Mouse (Mus musculus): ENCODE measurements around the gene Gm10376.
"Not testable (repeated sequence)": the region's sequence is repeated elsewhere in the genome, so short reads cannot be mapped to it uniquely, and the experiment has no call there.

Gene Gm10376

DNA sequence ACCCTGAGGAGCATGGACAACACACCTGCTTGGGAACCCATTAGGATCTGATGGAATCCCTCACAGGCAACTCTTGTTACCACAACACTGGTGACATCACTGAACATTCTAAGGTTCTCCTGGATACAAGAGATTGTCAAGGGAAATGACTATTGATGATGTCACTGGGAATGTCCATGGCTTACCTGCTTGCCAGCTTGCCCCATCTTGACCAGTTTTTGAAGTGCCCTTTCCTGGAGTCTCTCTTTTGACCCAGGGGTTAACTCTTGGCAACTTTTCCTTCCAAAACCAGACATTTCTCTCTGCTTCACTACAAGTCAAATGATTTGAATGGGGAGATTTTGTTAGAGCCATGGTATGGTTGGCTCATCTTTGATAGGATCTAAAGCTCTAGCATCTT, at the start of gene Gm10376:
Gene Gm10376, minus strand, starts transcription at position 101 of the 400 bp plus-strand sequence.
- DNase-seq = not testable (repeated sequence)

DNA sequence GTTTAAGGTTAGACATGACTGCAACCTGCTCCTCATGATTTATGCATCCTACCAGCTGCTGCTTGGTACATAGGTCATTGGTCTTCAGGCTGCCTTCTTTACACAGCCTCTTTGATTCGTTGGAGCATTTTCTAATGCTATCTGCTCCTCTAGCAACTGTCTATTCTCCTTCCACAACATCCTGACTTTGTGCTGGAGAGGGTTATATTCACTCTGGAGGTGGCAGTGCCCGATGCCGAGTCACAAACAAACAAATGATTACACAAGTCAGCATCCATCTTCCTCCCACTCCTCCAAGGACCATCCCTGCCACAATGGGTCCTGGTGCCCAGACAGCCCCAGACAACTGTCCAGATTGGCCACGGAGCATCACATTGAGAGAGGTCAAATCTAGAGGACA, 44.8 kb upstream of the Gm10376 start:
- not testable (repeated sequence) for DNase-seq

DNA sequence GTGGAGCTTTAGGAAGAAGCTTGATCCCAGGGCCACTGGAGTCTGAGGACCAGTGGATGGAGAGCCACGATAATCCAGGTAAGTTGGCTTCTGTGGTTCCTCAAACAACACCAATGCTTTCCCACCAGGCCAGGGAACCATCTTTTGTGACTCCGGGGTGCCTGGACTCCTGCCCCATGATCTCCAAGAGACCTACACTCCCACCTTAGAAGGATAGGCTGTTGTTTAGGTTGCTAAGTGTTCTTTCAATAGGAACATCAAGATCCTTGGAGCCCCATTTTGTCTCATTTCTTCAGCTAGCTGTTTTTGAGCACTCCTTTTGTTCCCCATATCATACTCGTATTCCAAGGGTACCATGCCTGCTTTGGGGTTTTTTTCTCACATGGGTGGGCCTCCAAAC, 42.6 kb upstream of the Gm10376 start:
- not testable (repeated sequence) for DNase-seq

DNA sequence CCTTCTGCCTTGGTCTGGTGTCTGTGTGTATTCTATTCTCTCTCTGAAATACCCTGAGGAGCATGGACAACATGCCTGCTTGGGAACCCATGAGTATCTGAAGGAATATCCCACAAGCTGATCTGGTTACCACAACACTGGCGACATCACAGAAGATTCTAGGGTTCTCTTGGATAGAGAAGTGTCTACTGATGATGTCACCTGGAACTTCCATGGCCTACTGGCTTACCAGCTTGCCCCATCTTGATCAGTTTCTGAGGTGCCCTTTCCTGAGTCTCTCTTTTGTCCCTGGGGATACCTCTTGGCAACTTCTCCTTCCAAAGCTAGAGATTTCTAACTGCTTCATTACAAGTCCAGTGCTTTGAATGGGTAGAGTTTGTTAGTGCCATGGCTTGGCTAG, 21.9 kb downstream of the Gm10376 start, which contains the start of gene Gm8082:
Gene Gm8082, minus strand, starts transcription at position 101 of the 400 bp plus-strand sequence.
- not testable (repeated sequence) for DNase-seq
